Comparison of ENCODE assay signal across 21 mouse cellular contexts in genomic region chr1:170293257-170293656, GRCm38 (mm10). TPM values are rescaled to one million over a fixed set of nuclear protein-coding genes. Genes with fewer than 3 reads are reported as not detected.
DNase-seq lines count a peak whose midpoint lies in the region; ATAC-seq lines count a peak whose summit lies in the region.
"Had no signal": no experiment of that assay in that cellular context is flagged by ENCODE, and none has a peak within 500 bp of the region (broad histone marks: within the 10 kb centered on the region; RNA-seq: fewer than 3 reads in every experiment).

No protein-coding gene starts in this region.

- H3K9me3 ChIP-seq in forebrain, embryonic 13.5 days (replicated peaks), result 0 out of 2 replicates have a peak, but pooled peaks cover 3% of the 10 kb centered on the region
- no peaks in the 10 kb centered on the region for H3K9me3 ChIP-seq in forebrain, embryonic 16.5 days (ENCODE audit: control insufficient read depth, low read length)
- H3K9me3 ChIP-seq in midbrain, embryonic 10.5 days (replicated peaks), result no peaks in the 10 kb centered on the region
- no peaks in the 10 kb centered on the region for H3K9me3 ChIP-seq in midbrain, embryonic 11.5 days (ENCODE audit: control insufficient read depth, low read length)
- no peaks in the 10 kb centered on the region for H3K9me3 ChIP-seq in limb, embryonic 10.5 days (replicated peaks)
- H3K9me3 ChIP-seq in midbrain, embryonic 15.5 days, result no peaks in the 10 kb centered on the region
- H3K9me3 ChIP-seq: embryonic facial prominence, embryonic 12.5 days; embryonic facial prominence, embryonic 15.5 days; forebrain, embryonic 15.5 days; G1E had no signal

- no peak overlapping the region for H3K27ac ChIP-seq in forebrain, embryonic 13.5 days
- no peak overlapping the region for H3K27ac ChIP-seq in forebrain, embryonic 16.5 days (ENCODE audit: low read length)
- H3K27ac ChIP-seq in midbrain, embryonic 10.5 days (replicated peaks), result peak overlapping the region; percentile 70; the same call in 1 of the 2 replicates
- H3K27ac ChIP-seq in midbrain, embryonic 11.5 days (ENCODE audit: low read depth, low read length), result no peak overlapping the region
- H3K27ac ChIP-seq in limb, embryonic 10.5 days, result no peak overlapping the region
- no peak overlapping the region for H3K27ac ChIP-seq in midbrain, embryonic 15.5 days
- H3K27ac ChIP-seq: embryonic facial prominence, embryonic 12.5 days; embryonic facial prominence, embryonic 15.5 days; forebrain, embryonic 15.5 days; heart, adult 2 months; hindbrain, embryonic 14.5 days; hindbrain, postnatal 0 days had no signal

- no peaks in the 10 kb centered on the region for H3K27me3 ChIP-seq in forebrain, embryonic 13.5 days
- no peaks in the 10 kb centered on the region for H3K27me3 ChIP-seq in forebrain, embryonic 16.5 days (replicated peaks; ENCODE audit: control insufficient read depth, insufficient read depth, low read length)
- H3K27me3 ChIP-seq in midbrain, embryonic 10.5 days (ENCODE audit: low read depth, poor library complexity, severe bottlenecking), result no peaks in the 10 kb centered on the region
- H3K27me3 ChIP-seq in midbrain, embryonic 11.5 days (ENCODE audit: control insufficient read depth, insufficient read depth, low read length), result no peaks in the 10 kb centered on the region
- no peaks in the 10 kb centered on the region for H3K27me3 ChIP-seq in limb, embryonic 10.5 days (ENCODE audit: low read depth, poor library complexity, severe bottlenecking)
- no peaks in the 10 kb centered on the region for H3K27me3 ChIP-seq in midbrain, embryonic 15.5 days (replicated peaks)
- H3K27me3 ChIP-seq: embryonic facial prominence, embryonic 12.5 days; embryonic facial prominence, embryonic 15.5 days; forebrain, embryonic 15.5 days had no signal

- 74% methylated on average over 5 of the region's 5 CpGs for WGBS in forebrain, embryonic 13.5 days
- WGBS in forebrain, embryonic 16.5 days, result 75% methylated on average over 5 of the region's 5 CpGs
- 69% methylated on average over 5 of the region's 5 CpGs for WGBS in midbrain, embryonic 10.5 days
- WGBS in midbrain, embryonic 11.5 days, result 61% methylated on average over 5 of the region's 5 CpGs
- 89% methylated on average over 5 of the region's 5 CpGs for WGBS in limb, embryonic 10.5 days
- 57% methylated on average over 5 of the region's 5 CpGs for WGBS in midbrain, embryonic 15.5 days

- H3K4me3 ChIP-seq in forebrain, embryonic 13.5 days, result no peak overlapping the region
- no peak overlapping the region for H3K4me3 ChIP-seq in forebrain, embryonic 16.5 days (replicated peaks; ENCODE audit: low read length)
- H3K4me3 ChIP-seq in midbrain, embryonic 10.5 days, result no peak overlapping the region
- no peak overlapping the region for H3K4me3 ChIP-seq in midbrain, embryonic 11.5 days (ENCODE audit: low read depth, low read length)
- H3K4me3 ChIP-seq in limb, embryonic 10.5 days, result no peak overlapping the region
- H3K4me3 ChIP-seq in midbrain, embryonic 15.5 days, result no peak overlapping the region
- H3K4me3 ChIP-seq: embryonic facial prominence, embryonic 12.5 days; forebrain, embryonic 15.5 days; heart, adult 2 months had no signal

- no peaks in the 10 kb centered on the region for H3K36me3 ChIP-seq in forebrain, embryonic 13.5 days (ENCODE audit: poor library complexity, severe bottlenecking)
- no peaks in the 10 kb centered on the region for H3K36me3 ChIP-seq in forebrain, embryonic 16.5 days (ENCODE audit: control insufficient read depth, insufficient read depth)
- no peaks in the 10 kb centered on the region for H3K36me3 ChIP-seq in midbrain, embryonic 10.5 days
- H3K36me3 ChIP-seq in midbrain, embryonic 11.5 days (ENCODE audit: control insufficient read depth, insufficient read depth, low read length), result no peaks in the 10 kb centered on the region
- no peaks in the 10 kb centered on the region for H3K36me3 ChIP-seq in limb, embryonic 10.5 days
- no peaks in the 10 kb centered on the region for H3K36me3 ChIP-seq in midbrain, embryonic 15.5 days (replicated peaks)
- H3K36me3 ChIP-seq: embryonic facial prominence, embryonic 12.5 days; embryonic facial prominence, embryonic 15.5 days; forebrain, embryonic 15.5 days; G1E had no signal

- H3K4me2 ChIP-seq in forebrain, embryonic 13.5 days, result no peak overlapping the region
- no peak overlapping the region for H3K4me2 ChIP-seq in forebrain, embryonic 16.5 days (ENCODE audit: low read length)
- no peak overlapping the region for H3K4me2 ChIP-seq in midbrain, embryonic 11.5 days
- H3K4me2 ChIP-seq in midbrain, embryonic 15.5 days, result no peak overlapping the region
- H3K4me2 ChIP-seq: forebrain, embryonic 15.5 days; heart, embryonic 11.5 days; hindbrain, embryonic 14.5 days had no signal

- H3K4me1 ChIP-seq in forebrain, embryonic 13.5 days, result no peaks in the 10 kb centered on the region
- H3K4me1 ChIP-seq in forebrain, embryonic 16.5 days (replicated peaks; ENCODE audit: control insufficient read depth, insufficient read depth, low read length), result peaks cover 4% of the 10 kb centered on the region
- H3K4me1 ChIP-seq in midbrain, embryonic 10.5 days, result peaks cover 22% of the 10 kb centered on the region
- peaks cover 3% of the 10 kb centered on the region; the same call in 1 of the 2 replicates for H3K4me1 ChIP-seq in midbrain, embryonic 11.5 days (ENCODE audit: control insufficient read depth, insufficient read depth, low read length)
- no peaks in the 10 kb centered on the region for H3K4me1 ChIP-seq in limb, embryonic 10.5 days
- H3K4me1 ChIP-seq in midbrain, embryonic 15.5 days, result peaks cover 4% of the 10 kb centered on the region; the same call in 1 of the 2 replicates
- H3K4me1 ChIP-seq: embryonic facial prominence, embryonic 12.5 days had no signal

- no peak overlapping the region for H3K9ac ChIP-seq in forebrain, embryonic 13.5 days
- H3K9ac ChIP-seq in forebrain, embryonic 16.5 days (replicated peaks; ENCODE audit: low read depth, low read length), result no peak overlapping the region
- no peak overlapping the region for H3K9ac ChIP-seq in midbrain, embryonic 11.5 days (ENCODE audit: low read length)
- H3K9ac ChIP-seq in midbrain, embryonic 15.5 days, result no peak overlapping the region
- H3K9ac ChIP-seq: embryonic facial prominence, embryonic 12.5 days; embryonic facial prominence, embryonic 15.5 days; forebrain, embryonic 15.5 days; hindbrain, embryonic 14.5 days had no signal

- ATAC-seq in forebrain, embryonic 13.5 days, result peak; percentile 52; the same call in 1 of the 2 replicates
- no peak for ATAC-seq in forebrain, embryonic 16.5 days
- ATAC-seq in midbrain, embryonic 11.5 days (ENCODE audit: low FRiP score), result no peak
- ATAC-seq in midbrain, embryonic 15.5 days (replicated peaks), result peak; percentile 61; the same call in 1 of the 2 replicates
- ATAC-seq: inflammation-experienced regulatory T-cells, adult 6 months had no signal

- no peak for DNase-seq in midbrain, embryonic 10.5 days (ENCODE audit: low spot score)
- no peak for DNase-seq in midbrain, embryonic 11.5 days (ENCODE audit: low spot score, missing footprints)
- DNase-seq in limb, embryonic 10.5 days (ENCODE audit: low spot score), result peak; percentile 18
- DNase-seq in kidney, postnatal 36 days, result no peak
- no peak for DNase-seq in cerebellum, postnatal 4 days (ENCODE audit: low spot score in 2 of 2)
- DNase-seq: B cell, adult 2 months; gastrocnemius, postnatal 10 days; gastrocnemius, postnatal 36 days had no signal

RNA-seq across cellular contexts. Expression of gene Gm7694, which starts 12.9 kb away (rescaled TPM):
- 4.4 and 4.7 TPM in 2 replicates for polyA plus RNA-seq in forebrain, embryonic 13.5 days (2015; fragmentation: Nextera tagmentation; extraction: Ambion mirVana)
- polyA plus RNA-seq in forebrain, embryonic 16.5 days (2015; fragmentation: Nextera tagmentation; extraction: Ambion mirVana), result 2.7 and 3.7 TPM in 2 replicates
- polyA plus RNA-seq in midbrain, embryonic 10.5 days (2016; fragmentation: Nextera tagmentation; extraction: Ambion mirVana), result 2.7 and 3.1 TPM in 2 replicates
- polyA plus RNA-seq in midbrain, embryonic 11.5 days (2014; fragmentation: Nextera tagmentation; extraction: Ambion mirVana), result 1.9 and 2.4 TPM in 2 replicates
- 1.9 and 2.3 TPM in 2 replicates for polyA plus RNA-seq in limb, embryonic 10.5 days (2016; fragmentation: Nextera tagmentation; extraction: Ambion mirVana)
- 1.6 TPM in 2 replicates for polyA plus RNA-seq in midbrain, embryonic 15.5 days (2015; fragmentation: Nextera tagmentation; extraction: Ambion mirVana)
- polyA plus RNA-seq: inflammation-experienced regulatory T-cells, adult 6 months had no signal

RNA-seq across cellular contexts. Expression of gene Spata46, which starts 15.3 kb away (rescaled TPM):
- polyA plus RNA-seq in forebrain, embryonic 13.5 days (2015; fragmentation: Nextera tagmentation; extraction: Ambion mirVana), result 1.9 and 2.1 TPM in 2 replicates
- 0.78 and 1.7 TPM in 2 replicates for polyA plus RNA-seq in forebrain, embryonic 16.5 days (2015; fragmentation: Nextera tagmentation; extraction: Ambion mirVana)
- 0.84 and 1.4 TPM in 2 replicates for polyA plus RNA-seq in midbrain, embryonic 10.5 days (2016; fragmentation: Nextera tagmentation; extraction: Ambion mirVana)
- 0.51 and 0.90 TPM in 2 replicates for polyA plus RNA-seq in midbrain, embryonic 11.5 days (2014; fragmentation: Nextera tagmentation; extraction: Ambion mirVana)
- polyA plus RNA-seq in limb, embryonic 10.5 days (2016; fragmentation: Nextera tagmentation; extraction: Ambion mirVana), result 0.20 and 1.0 TPM in 2 replicates
- polyA plus RNA-seq in midbrain, embryonic 15.5 days (2015; fragmentation: Nextera tagmentation; extraction: Ambion mirVana), result 1.2 and 2.0 TPM in 2 replicates
- polyA plus RNA-seq: G1E; inflammation-experienced regulatory T-cells, adult 6 months had no signal

RNA-seq across cellular contexts. Expression of gene Sh2d1b1, which starts 16.1 kb away (rescaled TPM):
- polyA plus RNA-seq in forebrain, embryonic 13.5 days (2015; fragmentation: Nextera tagmentation; extraction: Ambion mirVana), result 0.06 TPM in 1 of 2 replicates, not detected in the other
- 0.14 TPM in 1 of 2 replicates, not detected in the other for polyA plus RNA-seq in forebrain, embryonic 16.5 days (2015; fragmentation: Nextera tagmentation; extraction: Ambion mirVana)
- polyA plus RNA-seq in midbrain, embryonic 10.5 days (2016; fragmentation: Nextera tagmentation; extraction: Ambion mirVana), result not detected in 2 replicates
- not detected in 2 replicates for polyA plus RNA-seq in midbrain, embryonic 11.5 days (2014; fragmentation: Nextera tagmentation; extraction: Ambion mirVana)
- polyA plus RNA-seq in limb, embryonic 10.5 days (2016; fragmentation: Nextera tagmentation; extraction: Ambion mirVana), result 0.05 TPM in 1 of 2 replicates, not detected in the other
- 0.06 TPM in 1 of 2 replicates, not detected in the other for polyA plus RNA-seq in midbrain, embryonic 15.5 days (2015; fragmentation: Nextera tagmentation; extraction: Ambion mirVana)
- polyA plus RNA-seq: forebrain, embryonic 11.5 days; G1E; hindbrain, embryonic 14.5 days; hindbrain, postnatal 0 days; inflammation-experienced regulatory T-cells, adult 6 months had no signal

Comparison
In these comparisons a context has a peak if more than half of its experiments do, and no peak if none do; other contexts are left out.
1. ATAC-seq: peak in forebrain, embryonic 13.5 days (single experiment) and midbrain, embryonic 15.5 days (single experiment); none in forebrain, embryonic 16.5 days (single experiment) and midbrain, embryonic 11.5 days (single experiment).